Mouse (Mus musculus) CD4-positive helper T cell, adult 2 months (primary cell): ENCODE measurements around the gene Snn.

ENCODE experiments used
- DNase-seq: peaks from one replicate; pipeline ENCODE4 v3.0.0-alpha.2; 2012; ENCODE audit warnings: low read depth, missing footprints, low spot score

Snn gene

DNA sequence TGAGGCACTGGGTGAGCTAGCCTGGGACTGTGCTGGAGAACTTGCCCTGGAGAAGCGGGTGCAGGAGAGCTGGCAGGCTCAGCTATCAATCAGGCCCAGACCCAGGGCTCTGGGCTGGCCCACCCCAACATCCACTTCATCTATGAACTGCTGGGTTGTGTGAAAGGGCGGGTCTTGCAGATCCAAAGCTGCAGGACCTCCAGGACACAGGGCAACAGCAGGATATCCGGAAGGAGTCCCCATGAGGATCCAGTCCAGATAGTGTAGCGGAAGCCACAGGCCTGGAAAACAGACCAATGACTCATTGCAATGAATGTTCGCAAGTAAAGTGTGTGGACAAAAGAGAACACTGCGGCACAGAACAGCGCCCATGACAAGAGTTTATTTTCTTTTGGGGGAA, 14.3 kb upstream of the Snn start:
- no peak for DNase-seq

DNA sequence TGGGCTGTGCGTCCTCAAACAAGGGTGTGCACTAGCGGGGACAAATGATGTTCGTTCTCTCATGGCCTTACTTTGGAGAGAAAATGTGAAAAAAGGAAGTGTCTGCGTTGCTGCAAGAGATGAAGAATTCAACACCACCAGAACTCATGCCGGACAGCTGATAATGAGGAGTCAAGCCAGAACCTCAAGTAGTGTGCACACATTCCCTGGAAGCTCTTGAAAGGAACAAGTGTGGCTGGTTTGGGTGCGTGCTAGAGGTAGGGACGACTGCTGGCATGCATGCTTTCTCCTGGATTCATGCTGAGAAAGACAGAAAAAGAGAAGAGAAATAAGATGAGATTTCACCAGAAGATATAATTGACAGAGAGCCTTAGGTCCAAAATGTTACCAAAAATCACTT, 13.6 kb upstream of the Snn start:
- no peak for DNase-seq

DNA sequence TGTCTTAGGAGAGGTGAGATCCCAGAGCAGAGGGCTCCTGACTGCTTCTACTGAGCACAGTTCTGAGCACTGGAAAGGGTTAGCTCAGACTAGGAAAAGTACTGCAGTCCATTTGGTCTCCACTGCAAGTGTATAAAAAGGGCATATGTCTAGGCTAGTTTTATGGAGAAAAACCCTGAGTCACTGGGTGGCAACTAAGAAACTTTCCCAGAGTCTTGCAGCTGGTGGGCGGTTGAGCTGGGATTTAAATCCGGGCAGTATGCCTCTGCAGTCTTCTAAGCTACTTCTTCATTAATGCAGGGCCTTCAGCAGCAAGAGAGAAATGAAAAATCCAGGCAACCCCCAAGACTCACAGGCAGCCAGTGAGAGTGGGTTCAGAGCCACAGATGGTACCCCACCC, 10.5 kb upstream of the Snn start:
- DNase-seq = no peak

DNA sequence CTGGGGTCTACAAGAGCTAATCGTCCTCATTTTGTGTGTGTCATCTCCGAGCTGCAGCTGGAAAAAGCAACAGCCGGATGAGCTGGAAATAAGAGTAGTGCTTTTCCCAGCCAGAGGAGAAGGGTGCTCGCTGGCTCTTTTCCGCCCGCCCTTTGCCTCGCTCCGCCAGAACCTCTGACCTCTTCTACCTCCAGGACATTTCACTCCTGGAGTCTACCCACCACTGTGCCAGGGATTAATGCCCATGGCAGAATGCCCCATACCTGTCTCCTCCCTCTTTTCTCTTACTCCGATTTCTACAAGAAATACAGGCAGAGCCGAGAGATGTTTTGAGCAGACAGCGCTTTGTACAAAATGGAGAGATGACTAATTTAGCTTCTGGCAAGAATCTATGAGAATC, 9.6 kb upstream of the Snn start:
- no peak for DNase-seq

DNA sequence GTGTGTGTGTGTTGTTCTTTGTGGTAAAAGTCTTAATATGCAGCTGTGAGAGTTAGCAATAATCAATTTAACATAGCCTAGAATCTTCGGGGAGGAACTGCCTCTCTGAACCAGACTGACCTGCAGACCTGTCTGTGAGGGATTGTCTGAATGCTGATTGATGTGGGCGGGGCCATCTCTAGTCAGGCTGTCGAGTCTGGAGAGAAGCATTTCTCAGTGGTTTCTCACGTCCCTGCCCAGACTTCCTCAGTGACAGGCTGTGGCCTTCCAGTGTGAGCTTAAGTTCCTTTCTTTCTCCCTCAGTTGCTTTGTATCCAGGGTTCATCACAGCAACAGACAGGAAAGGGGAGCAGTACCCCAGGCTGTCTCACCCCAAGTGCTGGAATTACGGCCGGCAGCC, 6.3 kb upstream of the Snn start:
- DNase-seq = no peak

DNA sequence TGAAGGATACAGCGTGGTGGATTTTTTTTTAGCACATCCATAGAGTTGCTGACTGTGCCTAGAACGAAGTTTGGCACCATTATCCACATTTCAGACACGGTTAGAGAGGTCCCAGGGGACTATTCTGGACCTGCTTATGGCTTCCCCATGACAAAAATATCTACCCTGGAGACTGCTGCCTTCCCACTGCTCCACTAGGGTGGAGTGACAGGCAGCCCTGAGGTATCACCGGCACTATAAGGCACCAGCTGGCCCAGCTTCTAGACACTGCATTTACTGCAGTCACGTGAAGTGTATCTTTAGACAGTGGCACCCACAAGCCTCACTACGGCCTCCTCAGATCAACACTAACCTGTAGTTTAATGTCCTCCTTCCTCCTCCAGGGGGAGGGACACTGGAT, 5.9 kb upstream of the Snn start:
- DNase-seq = no peak

DNA sequence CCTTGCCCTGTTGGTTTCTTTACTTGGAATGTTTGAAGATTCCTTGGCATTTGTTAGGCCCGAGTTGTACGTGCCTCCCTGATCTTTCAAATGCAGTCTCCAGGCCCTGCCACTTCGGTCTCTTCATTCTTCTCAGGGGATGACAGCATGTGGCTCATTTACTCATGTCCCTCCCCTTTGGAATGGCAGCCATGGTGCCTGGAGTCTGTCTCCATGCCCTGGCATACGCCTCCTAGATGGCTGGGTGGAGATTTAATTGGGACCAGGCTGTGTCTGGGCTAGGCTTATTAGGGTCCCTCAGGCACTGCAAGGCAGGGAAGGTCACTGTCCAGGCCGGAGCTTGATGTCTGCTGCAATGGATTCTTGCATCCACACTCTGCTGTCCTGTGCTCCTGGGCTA, 4.8 kb upstream of the Snn start:
- DNase-seq = no peak

DNA sequence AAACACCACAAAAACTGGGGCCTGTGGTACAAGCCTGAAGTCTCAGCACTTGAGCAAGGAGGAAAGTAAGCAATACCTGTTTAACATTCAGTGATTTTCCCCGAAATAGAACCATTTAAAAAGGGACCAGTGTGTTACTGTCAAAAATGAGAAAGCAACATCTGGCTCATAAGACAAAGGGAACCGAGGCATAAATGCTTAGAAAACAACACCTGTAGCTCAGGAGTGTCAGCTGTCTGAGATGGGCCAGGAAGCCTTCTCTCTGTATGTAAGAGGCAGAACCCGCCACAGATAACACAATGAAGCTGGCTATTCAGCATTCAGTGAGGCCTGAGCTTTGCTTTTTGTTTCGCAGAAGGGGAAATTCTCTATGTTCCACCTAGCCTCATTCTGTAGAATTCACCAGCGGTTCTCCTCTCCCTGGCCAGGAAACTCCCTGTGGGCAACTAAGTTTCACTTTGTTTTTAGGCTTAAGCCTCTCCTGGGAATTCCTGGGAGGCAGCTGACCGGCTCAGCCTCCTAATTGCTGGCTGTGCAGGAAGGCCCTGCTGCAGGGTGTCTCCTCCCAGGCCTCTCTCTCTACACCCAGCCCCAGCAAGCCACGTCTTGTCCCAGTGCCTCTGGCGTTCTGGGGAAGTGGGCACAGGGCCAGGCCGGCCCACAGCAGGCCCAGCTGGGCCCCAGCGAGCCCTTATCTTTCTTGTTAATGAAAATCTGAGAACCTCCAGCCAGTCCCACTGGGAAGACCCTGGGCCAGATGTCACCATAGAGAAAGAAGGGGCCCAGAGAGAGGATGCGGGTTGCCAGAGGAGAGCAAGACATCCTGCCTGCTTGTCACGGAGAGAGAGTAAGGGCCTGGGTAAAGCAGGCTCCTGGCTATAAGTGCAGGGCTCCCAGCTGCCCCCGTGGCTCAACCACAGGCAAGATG, 2.3 kb downstream of the Snn start:
- no peak for DNase-seq

DNA sequence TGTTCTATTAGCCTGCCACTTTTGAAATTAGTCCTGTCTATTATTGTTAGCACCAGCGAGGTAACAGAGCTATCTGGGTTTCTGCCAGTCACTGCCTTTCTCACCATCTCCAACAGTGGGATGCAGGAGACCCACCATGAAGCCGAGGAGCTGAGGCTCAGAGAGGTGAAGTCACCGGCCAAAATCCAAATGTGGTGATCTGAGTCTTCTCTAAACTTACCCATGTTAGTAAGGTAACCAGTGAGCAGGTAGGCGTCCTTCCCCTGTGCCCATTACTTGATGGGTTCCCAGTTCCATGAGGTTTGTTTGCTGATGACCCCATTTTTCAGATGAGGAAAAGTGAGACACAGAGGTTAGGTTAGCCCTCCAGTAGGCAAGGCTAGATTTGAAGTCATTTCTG, 3.6 kb downstream of the Snn start:
- no peak for DNase-seq

DNA sequence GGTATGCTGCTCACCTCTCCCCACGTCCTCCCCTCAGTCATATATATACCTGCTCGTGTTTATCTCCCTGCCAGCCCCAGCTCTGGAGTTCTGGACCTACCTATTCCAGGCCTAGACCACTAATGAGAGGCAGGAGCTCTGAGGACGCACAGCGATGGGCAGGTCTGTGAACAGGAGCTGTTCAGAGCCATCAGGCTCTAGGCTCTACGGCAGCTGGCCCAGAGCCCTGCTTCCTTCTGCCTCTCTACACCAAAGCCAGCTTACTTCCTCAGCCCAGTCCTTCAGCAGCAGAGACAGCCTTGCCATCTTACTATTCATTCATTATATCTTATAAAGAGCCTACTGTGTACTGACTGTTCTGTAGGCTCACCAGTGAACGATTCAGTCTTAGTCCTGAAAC, 4.0 kb downstream of the Snn start:
- DNase-seq = no peak

DNA sequence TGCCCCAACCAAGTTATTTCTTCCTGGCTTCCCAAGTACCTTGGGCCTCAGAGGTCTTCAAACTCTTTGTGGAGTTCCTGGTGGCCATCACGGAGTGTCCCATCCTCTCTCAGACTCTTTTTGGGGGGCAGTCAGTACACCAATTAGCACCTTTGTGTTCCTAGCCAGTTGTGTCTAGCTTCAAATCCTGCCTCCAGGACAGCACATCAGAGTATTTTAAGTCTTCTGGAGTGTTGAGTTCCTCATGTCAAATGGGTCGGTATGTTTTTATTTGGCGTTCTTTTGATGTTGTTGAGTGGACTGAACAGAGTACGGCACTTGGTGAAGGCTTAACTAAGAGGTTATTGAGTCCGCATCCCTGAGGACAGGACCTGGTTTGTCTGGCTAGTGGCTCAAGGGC, 4.7 kb downstream of the Snn start:
- no peak for DNase-seq

DNA sequence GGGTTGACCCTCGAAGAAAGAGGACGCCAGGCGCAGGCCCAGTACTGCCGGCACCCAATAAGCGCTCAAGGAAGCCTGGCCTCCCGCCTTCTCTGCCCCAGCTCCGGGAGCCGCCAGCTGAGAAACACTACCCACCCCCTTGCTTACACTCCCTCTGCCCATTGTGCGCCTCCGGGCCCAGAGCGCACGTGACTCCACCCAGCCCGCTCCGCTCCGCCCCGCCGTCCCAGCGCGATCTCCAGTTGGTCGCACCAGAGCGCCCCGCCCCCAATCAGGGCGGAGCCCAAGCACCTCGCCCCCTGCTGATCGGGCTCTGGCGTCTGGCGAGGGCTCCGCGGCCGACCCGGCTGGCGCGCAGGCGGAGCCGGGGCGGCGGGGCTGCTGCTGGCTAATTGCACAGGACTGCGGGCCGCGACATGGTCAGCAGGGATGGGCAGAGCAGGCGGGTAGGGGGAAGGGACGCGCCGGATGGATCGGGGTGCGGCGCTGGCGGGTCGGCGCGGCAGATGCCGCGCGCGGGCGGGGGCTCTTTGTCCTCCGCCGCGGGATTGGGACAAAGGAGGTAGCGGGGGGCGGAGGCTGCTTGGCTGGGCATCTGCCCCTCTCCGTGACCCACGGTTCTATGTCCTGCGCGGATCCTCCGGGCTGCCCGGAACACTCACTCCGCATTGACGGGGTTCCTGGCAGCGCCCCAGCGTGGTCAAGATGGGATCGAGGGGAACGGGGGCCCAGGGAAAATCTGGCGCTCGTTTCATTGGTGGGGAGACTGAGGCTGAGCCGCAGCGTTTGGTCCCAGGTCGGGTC, 5.5 kb downstream of the Snn start, which contains the start of gene Litaf:
TSS of gene Litaf (minus strand) at position 129 of the 804 bp plus-strand sequence.
- peak; percentile 97 for DNase-seq

DNA sequence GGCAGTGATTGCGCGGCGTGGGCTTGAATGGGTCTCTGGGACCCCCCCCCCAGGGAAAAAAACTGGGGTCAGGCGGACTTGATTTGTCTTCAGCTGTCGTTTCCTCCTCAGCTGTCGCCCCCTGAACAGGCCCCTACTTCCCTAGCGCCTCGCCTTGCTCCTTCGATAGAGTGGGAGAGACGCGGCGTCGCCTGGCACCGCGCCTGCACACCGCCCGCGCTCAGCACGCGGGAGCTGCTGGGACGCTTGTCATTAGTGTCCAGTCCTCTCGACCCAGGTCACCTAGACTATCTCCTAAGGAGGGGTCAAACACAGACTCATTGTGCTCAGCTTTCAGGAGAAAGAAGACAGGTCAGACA, 6.1 kb downstream of the Snn start:
- DNase-seq = peak; percentile 40

DNA sequence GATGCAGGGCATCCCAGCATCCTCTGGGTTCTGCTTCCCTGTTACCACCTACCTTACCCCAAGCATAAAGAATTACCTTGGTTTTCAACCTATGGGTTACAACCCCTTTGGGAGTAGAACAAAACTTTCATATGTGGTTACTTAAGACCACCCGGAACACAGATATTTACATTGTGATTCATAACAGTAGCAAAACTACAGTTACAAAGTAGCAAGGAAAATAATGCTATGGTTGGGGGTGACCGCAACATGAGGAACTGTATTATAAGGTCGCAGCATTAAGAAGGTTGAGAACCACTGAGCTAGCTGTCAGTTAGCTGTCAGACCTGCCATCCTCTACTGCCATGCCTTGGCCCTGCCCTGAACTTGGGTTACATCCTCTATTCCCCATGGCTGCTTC, 7.9 kb downstream of the Snn start:
- no peak for DNase-seq

DNA sequence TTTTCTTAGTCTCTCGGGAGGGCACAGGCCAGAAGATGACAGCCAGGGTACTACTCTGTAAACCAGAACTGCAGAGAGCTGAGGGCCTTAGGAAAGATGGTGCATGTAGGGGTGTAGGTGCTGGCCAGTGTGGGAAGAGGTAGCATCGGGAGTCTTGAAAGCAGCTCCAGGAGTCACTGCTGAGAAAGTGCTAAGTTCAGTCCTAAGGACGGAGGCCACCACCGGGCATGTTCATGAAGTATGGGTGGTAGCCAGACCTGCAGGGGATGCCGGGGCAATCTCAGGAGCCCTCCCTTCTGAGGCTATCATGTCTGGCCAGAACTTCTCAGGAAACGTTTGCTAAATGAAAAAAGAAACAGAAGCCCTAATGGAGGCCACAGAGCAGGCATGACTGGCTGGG, 8.5 kb downstream of the Snn start:
- DNase-seq = no peak

DNA sequence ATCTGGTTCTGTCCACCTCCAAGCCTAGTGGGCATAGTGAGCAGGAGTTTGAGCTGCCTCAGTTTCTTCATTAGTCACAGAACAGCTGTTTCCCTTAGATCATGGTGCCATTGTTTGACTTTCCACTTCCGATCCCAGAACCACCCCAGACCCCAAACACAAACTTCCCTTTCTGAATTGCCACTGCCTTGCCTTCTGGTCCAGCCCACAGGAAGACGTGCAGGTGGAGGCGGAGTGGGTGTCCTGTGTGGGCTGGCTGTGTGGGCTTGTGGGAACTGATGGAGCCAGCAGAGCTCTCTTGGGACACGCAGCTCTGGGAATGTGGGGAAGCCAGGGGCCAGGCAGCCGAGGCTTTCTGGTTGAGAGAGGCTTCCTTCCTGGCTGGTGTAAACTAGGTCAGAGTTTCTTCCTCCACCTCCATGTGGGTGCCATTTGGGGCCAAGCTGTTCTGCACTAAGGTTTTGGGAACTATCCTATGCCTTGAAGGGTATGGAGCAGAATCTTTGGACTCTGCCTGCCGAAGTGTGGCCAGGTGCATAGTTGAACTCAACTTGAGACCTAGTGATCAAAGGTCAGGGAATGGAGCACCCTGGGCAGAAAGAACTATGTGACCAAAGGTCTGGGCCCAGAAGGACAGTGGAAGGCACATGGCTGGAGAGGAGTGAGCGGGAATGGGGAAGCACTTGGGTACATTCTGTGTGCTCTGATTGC, 9.1 kb downstream of the Snn start:
- no peak for DNase-seq

DNA sequence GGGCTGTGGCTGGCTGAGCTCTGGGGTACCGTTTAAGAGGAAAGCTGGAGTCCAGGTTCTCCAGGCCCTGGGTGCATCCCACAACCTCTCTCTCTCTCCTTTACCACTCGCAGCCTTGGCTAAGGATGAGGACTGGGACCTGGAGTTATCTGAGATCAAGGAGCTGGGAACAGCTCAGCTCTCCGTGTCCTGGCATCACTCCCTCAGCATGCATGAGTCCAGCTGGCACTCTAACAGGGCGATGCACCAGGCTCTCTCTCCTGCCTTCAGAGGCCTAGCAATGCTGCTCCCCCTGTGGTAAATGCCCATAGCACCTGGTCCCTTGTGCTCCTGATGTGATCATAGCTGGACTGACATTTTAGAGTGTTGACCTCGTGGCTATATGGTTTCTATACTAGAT, 10.4 kb downstream of the Snn start:
- no peak for DNase-seq

DNA sequence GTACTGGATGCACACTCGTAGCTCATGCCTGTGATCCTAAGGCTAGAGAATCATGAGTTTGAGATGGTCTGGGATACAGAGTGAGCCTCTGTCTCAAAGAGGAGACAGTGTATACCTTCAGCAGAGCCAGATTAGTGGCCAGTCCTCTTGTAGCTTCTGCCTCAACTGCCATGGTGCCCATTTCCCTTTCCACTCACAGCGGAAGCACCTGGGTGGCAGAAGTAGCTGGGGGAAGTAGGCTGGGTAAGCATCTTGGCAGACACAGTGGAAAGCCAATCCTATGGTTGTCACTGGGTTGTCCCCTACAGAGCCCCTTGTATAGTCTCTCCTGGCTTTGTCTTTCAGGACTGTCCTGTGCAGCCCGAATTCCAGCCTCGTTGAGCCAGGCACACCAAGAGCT, 11.1 kb downstream of the Snn start:
- no peak for DNase-seq

DNA sequence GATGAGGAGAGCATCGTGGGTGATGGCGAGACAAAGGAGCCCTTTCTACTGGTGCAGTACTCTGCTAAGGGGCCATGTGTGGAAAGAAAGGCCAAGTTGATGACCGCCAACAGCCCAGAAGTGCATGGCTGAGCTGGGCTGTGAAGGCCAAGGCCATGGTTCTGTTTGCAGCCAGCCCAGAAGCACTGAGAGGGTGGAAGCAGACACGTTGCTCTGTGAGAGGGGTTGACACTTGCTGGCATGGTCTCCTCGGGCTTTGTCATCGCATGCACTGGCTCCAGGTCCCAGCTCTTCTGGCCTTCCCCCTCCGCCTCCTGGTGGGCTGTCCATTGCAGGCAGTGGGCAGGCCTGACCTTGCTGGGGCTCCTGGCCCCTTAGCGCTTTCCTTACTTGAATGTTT, 11.7 kb downstream of the Snn start:
- DNase-seq = no peak

DNA sequence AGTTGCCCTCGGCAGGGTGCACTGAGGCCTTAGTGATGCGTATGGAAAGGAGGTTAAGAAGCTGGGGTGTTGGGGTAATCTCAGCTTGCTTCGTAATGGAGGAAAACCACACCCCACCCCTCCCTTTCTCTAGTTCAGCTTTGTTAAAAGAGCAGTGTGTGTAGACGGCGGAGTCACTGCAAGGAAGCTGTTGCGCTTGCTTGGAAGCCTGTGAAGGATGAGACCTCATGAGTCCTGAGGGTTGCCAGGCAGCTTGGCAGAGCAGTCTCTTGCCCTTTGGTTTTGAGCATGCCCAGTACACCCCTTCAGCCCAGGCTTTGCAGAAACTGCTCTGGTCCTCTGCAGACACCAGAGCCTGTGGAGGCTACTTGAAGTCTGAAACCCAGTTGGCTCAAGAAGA, 12.3 kb downstream of the Snn start:
- DNase-seq = peak; percentile 63

DNA sequence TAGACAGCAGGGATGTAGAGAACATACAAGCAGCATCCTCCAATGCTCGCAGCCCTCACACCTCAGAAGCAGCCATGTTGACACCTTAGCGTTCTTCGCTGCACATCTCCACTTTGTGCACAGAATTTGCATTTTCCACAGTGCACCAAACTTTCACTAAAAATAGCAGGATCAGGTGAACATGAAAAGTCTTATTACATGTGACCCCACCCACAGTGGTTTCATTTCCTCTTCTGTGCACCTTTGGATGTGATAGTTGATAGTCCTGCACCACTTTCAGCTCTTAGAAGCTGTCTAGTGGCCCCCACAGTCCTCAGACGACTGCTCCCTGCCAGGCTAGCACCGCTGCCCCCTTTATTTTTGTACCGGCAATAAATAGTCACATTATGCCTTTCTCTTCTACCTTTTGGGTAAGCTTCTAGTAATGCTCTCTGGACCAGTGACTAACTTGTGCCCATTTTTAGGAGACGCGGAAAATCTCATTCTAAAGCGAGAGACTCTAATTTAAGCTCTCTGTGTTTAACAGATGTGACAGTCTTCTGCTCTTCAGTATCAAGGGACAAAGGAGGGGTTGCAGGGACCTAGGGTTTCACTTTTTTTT, 17.0 kb downstream of the Snn start:
- peak; percentile 62 for DNase-seq
